Mouse (Mus musculus) hindbrain, embryonic 11.5 days (tissue): ENCODE results near the gene Slc16a14. TPM values are rescaled to one million over a fixed set of nuclear protein-coding genes. Genes with fewer than 3 reads are reported as not detected.
A peak's percentile ranks its signal among the peaks of the same experiment; 100 is the strongest.

Experiments
- ATAC-seq: fragments of 200-750 bp; cut with Nextera tagmentation; 2 replicates; pipeline ENCODE4 v1.8.0; 2017; ENCODE audit warnings: mild to moderate bottlenecking, moderate TSS enrichment, moderate library complexity; ENCODE audit not compliant: low FRiP score
- DNase-seq: peaks from one replicate; pipeline ENCODE4 v3.0.0-alpha.2; 2015; ENCODE audit warnings: low spot score
- H3K27ac ChIP-seq: fragments of 300-500 bp; sonication (generic); 2 replicates; pipeline ENCODE4 v1.5.1; 2014; ENCODE audit warnings: mild to moderate bottlenecking, low read depth, low read length
- H3K27me3 ChIP-seq: fragments of 300-500 bp; sonication (generic); 2 replicates; pipeline ENCODE4 v1.6.1; 2014; ENCODE audit warnings: mild to moderate bottlenecking, low read length, moderate library complexity, mixed read lengths; ENCODE audit not compliant: control insufficient read depth, insufficient read depth
- H3K36me3 ChIP-seq: fragments of 300-500 bp; sonication (generic); 2 replicates; pipeline ENCODE4 v1.6.1; 2014; ENCODE audit warnings: mild to moderate bottlenecking, low read length, moderate library complexity, mixed read lengths; ENCODE audit not compliant: control insufficient read depth, insufficient read depth
- H3K4me1 ChIP-seq: fragments of 300-500 bp; sonication (generic); replicated peaks from 2 replicates; pipeline ENCODE4 v1.6.1; 2014; ENCODE audit warnings: low read length, mixed read lengths; ENCODE audit not compliant: control insufficient read depth, insufficient read depth
- H3K4me2 ChIP-seq: fragments of 300-500 bp; sonication (generic); replicated peaks from 2 replicates; pipeline ENCODE4 v1.6.1; 2014; ENCODE audit warnings: mild to moderate bottlenecking, low read depth, low read length
- H3K4me3 ChIP-seq: fragments of 300-500 bp; sonication (generic); 2 replicates; pipeline ENCODE4 v1.5.1; 2014; ENCODE audit warnings: low read depth, low read length
- H3K9ac ChIP-seq: fragments of 300-500 bp; sonication (generic); 2 replicates; pipeline ENCODE4 v1.6.1; 2014; ENCODE audit warnings: low read depth, low read length
- H3K9me3 ChIP-seq: fragments of 300-500 bp; sonication (generic); 2 replicates; pipeline ENCODE4 v1.6.1; 2016; ENCODE audit warnings: low read length; ENCODE audit not compliant: control insufficient read depth
- WGBS: fragments of 180-500 bp; shearing (Covaris S2); extraction: QIAGEN DNeasy Blood & Tissue Kit; methylation state at CpG from one replicate; pipeline ENCODE4 v1.1.7; 2014; 5-methylcytosine and 5-hydroxymethylcytosine counted together
- polyA plus RNA-seq: library from polyadenylated mRNA; unstranded; fragments of >200 nt; fragmentation: Nextera tagmentation; extraction: Ambion mirVana; gene quantifications from 2 replicates; pipeline ENCODE4 v1.2.1, GENCODE M21; 2014

Slc16a14 gene
- polyA plus RNA-seq, 1 experiment from 2014 or later, result 2.9 TPM

GRCm38 (mm10) chr1:84881248-84882065, 53.5 kb downstream of the Slc16a14 start:
- Histone ChIP-seq H3K9me3 (no peaks in the 10 kb centered on the region), H3K27me3 (no peaks in the 10 kb centered on the region), H3K36me3 (no peaks in the 10 kb centered on the region), H3K4me1 (no peaks in the 10 kb centered on the region), H3K4me2 (no peak overlapping the region), H3K9ac (no peak overlapping the region), H3K27ac (no peak overlapping the region), H3K4me3 (no peak overlapping the region)
- WGBS, result 73% methylated on average over 11 of the region's 11 CpGs
- DNase-seq (no peak), ATAC-seq (peak; percentile 43; the same call in 1 of the 2 replicates)

- H3K4me1 ChIP-seq, result no peaks in the 10 kb centered on the region
- WGBS, result 97% methylated on average over 8 of the region's 8 CpGs
- H3K4me3 ChIP-seq, result no peak overlapping the region
Observed at GRCm38 (mm10) chr1:84879571-84880120, 55.3 kb downstream of the Slc16a14 start.

GRCm38 (mm10) chr1:84877590-84877989, 57.3 kb downstream of the Slc16a14 start:
- no peak overlapping the region for H3K4me3 ChIP-seq
- no peak for ATAC-seq
- H3K27ac ChIP-seq, result no peak overlapping the region
- DNase-seq, result no peak
- no peaks in the 10 kb centered on the region for H3K4me1 ChIP-seq
- H3K9me3 ChIP-seq, result no peaks in the 10 kb centered on the region
- H3K9ac ChIP-seq, result no peak overlapping the region
- no peaks in the 10 kb centered on the region for H3K36me3 ChIP-seq
- WGBS, result 80% methylated on average over 2 of the region's 2 CpGs
- H3K4me2 ChIP-seq, result no peak overlapping the region
- no peaks in the 10 kb centered on the region for H3K27me3 ChIP-seq

More at GRCm38 (mm10) chr1:84879571-84880120, 55.3 kb downstream of the Slc16a14 start:
- Histone ChIP-seq H3K27ac (no peak overlapping the region), H3K4me2 (no peak overlapping the region), H3K9me3 (no peaks in the 10 kb centered on the region), H3K9ac (no peak overlapping the region), H3K36me3 (no peaks in the 10 kb centered on the region), H3K27me3 (no peaks in the 10 kb centered on the region)
- ATAC-seq, result no peak
- DNase-seq, result no peak

GRCm38 (mm10) chr1:84872939-84873338, 62.0 kb downstream of the Slc16a14 start:
- Histone ChIP-seq H3K9ac (no peak overlapping the region), H3K4me2 (no peak overlapping the region), H3K27ac (no peak overlapping the region), H3K4me3 (no peak overlapping the region), H3K4me1 (no peaks in the 10 kb centered on the region), H3K36me3 (no peaks in the 10 kb centered on the region), H3K9me3 (no peaks in the 10 kb centered on the region), H3K27me3 (no peaks in the 10 kb centered on the region)
- ATAC-seq (no peak), DNase-seq (no peak)
- 73% methylated on average over 4 of the region's 4 CpGs for WGBS

GRCm38 (mm10) chr1:84872105-84872504, 62.8 kb downstream of the Slc16a14 start:
- H3K4me2 ChIP-seq, result no peak overlapping the region
- no peak overlapping the region for H3K9ac ChIP-seq
- H3K4me1 ChIP-seq, result no peaks in the 10 kb centered on the region
- H3K36me3 ChIP-seq, result no peaks in the 10 kb centered on the region
- WGBS, result 22% methylated on average over 3 of the region's 3 CpGs
- no peak overlapping the region for H3K4me3 ChIP-seq
- H3K9me3 ChIP-seq, result no peaks in the 10 kb centered on the region
- no peaks in the 10 kb centered on the region for H3K27me3 ChIP-seq
- ATAC-seq (no peak), DNase-seq (no peak)
- H3K27ac ChIP-seq, result no peak overlapping the region

- no peak for DNase-seq
Observed at GRCm38 (mm10) chr1:84871131-84871530, 63.8 kb downstream of the Slc16a14 start.

GRCm38 (mm10) chr1:84869498-84869897, 65.4 kb downstream of the Slc16a14 start:
- H3K4me2 ChIP-seq, result no peak overlapping the region
- no peak overlapping the region for H3K4me3 ChIP-seq
- no peak for ATAC-seq
- H3K9ac ChIP-seq, result no peak overlapping the region
- H3K9me3 ChIP-seq, result no peaks in the 10 kb centered on the region
- no peak for DNase-seq
- no peaks in the 10 kb centered on the region for H3K36me3 ChIP-seq
- H3K27ac ChIP-seq, result no peak overlapping the region
- no peaks in the 10 kb centered on the region for H3K4me1 ChIP-seq
- 61% methylated on average over 7 of the region's 7 CpGs for WGBS
- H3K27me3 ChIP-seq, result no peaks in the 10 kb centered on the region

More at GRCm38 (mm10) chr1:84871131-84871530, 63.8 kb downstream of the Slc16a14 start:
- Histone ChIP-seq H3K27me3 (no peaks in the 10 kb centered on the region), H3K9ac (no peak overlapping the region), H3K36me3 (no peaks in the 10 kb centered on the region), H3K4me2 (no peak overlapping the region), H3K27ac (no peak overlapping the region), H3K4me1 (no peaks in the 10 kb centered on the region), H3K4me3 (no peak overlapping the region), H3K9me3 (no peaks in the 10 kb centered on the region)
- WGBS, result 63% methylated on average over 6 of the region's 6 CpGs
- ATAC-seq, result no peak

- 78% methylated on average over 4 of the region's 4 CpGs for WGBS
- ATAC-seq, result no peak
Observed at GRCm38 (mm10) chr1:84868841-84869240, 66.1 kb downstream of the Slc16a14 start.

GRCm38 (mm10) chr1:84868311-84868710, 66.6 kb downstream of the Slc16a14 start:
- no peak for DNase-seq
- H3K4me1 ChIP-seq, result no peaks in the 10 kb centered on the region
- H3K36me3 ChIP-seq, result no peaks in the 10 kb centered on the region
- H3K9ac ChIP-seq, result no peak overlapping the region
- no peaks in the 10 kb centered on the region for H3K27me3 ChIP-seq
- H3K4me2 ChIP-seq, result no peak overlapping the region
- H3K9me3 ChIP-seq, result no peaks in the 10 kb centered on the region
- no peak overlapping the region for H3K27ac ChIP-seq
- ATAC-seq, result no peak
- H3K4me3 ChIP-seq, result no peak overlapping the region

More at GRCm38 (mm10) chr1:84868841-84869240, 66.1 kb downstream of the Slc16a14 start:
- no peak overlapping the region for H3K27ac ChIP-seq
- no peak overlapping the region for H3K4me3 ChIP-seq
- DNase-seq, result no peak
- H3K4me2 ChIP-seq, result no peak overlapping the region
- H3K36me3 ChIP-seq, result no peaks in the 10 kb centered on the region
- H3K4me1 ChIP-seq, result no peaks in the 10 kb centered on the region
- H3K9ac ChIP-seq, result no peak overlapping the region
- no peaks in the 10 kb centered on the region for H3K9me3 ChIP-seq
- H3K27me3 ChIP-seq, result no peaks in the 10 kb centered on the region
